In the genomic region with DNA sequence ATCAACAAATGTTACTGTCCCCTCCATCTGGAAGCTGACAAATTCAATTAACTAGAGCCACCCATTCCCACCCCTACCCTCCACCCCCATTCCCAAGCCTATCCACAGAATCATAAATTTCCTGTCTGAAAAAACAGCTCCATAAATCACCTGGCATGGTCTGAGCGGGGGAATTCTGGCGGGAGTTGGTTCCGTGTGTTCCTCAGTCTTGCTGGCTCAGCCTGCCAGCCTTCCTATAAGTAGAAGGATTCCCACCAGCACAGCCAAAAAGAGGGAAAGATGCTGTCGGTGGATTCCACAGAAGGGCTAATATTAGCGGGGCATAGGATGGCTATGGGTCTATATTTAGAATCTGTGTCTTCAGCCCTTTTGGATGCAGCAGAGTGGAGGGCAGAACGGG, we compare ENCODE assay signal across 19 mouse cellular contexts.
DNase-seq lines count a peak whose midpoint lies in the region; ATAC-seq and TF ChIP-seq lines count a peak whose summit lies in the region.
"Had no signal": no experiment of that assay in that cellular context is flagged by ENCODE, and none has a peak within 500 bp of the region (broad histone marks: within the 10 kb centered on the region; RNA-seq: fewer than 3 reads in every experiment).

No protein-coding gene starts in this region.

- no peak overlapping the region for H3K4me3 ChIP-seq in forebrain, postnatal 0 days (ENCODE audit: low read depth, low read length)
- no peak overlapping the region for H3K4me3 ChIP-seq in forebrain, embryonic 14.5 days (ENCODE audit: low read depth, low read length)
- H3K4me3 ChIP-seq in limb, embryonic 15.5 days: no peak overlapping the region
- H3K4me3 ChIP-seq: embryonic facial prominence, embryonic 15.5 days; erythroblast, embryonic 14.5 days; heart, embryonic 13.5 days; hindbrain, embryonic 13.5 days had no signal

- no peaks in the 10 kb centered on the region for H3K4me1 ChIP-seq in forebrain, postnatal 0 days (ENCODE audit: insufficient read depth)
- 0 out of 2 replicates have a peak, but pooled peaks cover 2% of the 10 kb centered on the region for H3K4me1 ChIP-seq in forebrain, embryonic 14.5 days (ENCODE audit: control insufficient read depth, insufficient read depth, low read length)
- peaks cover 36% of the 10 kb centered on the region for H3K4me1 ChIP-seq in limb, embryonic 15.5 days

- H3K27ac ChIP-seq in forebrain, postnatal 0 days (ENCODE audit: low read depth, low read length): no peak overlapping the region
- no peak overlapping the region for H3K27ac ChIP-seq in forebrain, embryonic 14.5 days (ENCODE audit: low read depth, low read length)
- H3K27ac ChIP-seq in limb, embryonic 15.5 days: no peak overlapping the region
- H3K27ac ChIP-seq: embryonic facial prominence, embryonic 15.5 days; heart, embryonic 13.5 days; hindbrain, embryonic 13.5 days; hindbrain, postnatal 0 days had no signal

- no peaks in the 10 kb centered on the region for H3K9me3 ChIP-seq in forebrain, postnatal 0 days (ENCODE audit: low read length)
- no peaks in the 10 kb centered on the region for H3K9me3 ChIP-seq in forebrain, embryonic 14.5 days (replicated peaks; ENCODE audit: control insufficient read depth, low read length)
- H3K9me3 ChIP-seq in limb, embryonic 15.5 days: no peaks in the 10 kb centered on the region
- H3K9me3 ChIP-seq: embryonic facial prominence, embryonic 15.5 days; heart, embryonic 13.5 days; hindbrain, embryonic 13.5 days had no signal

- no peak overlapping the region for H3K4me2 ChIP-seq in forebrain, postnatal 0 days (ENCODE audit: low read depth)
- H3K4me2 ChIP-seq in forebrain, embryonic 14.5 days (ENCODE audit: low read length): no peak overlapping the region
- H3K4me2 ChIP-seq in limb, embryonic 15.5 days: no peak overlapping the region
- H3K4me2 ChIP-seq: embryonic facial prominence, embryonic 15.5 days; heart, embryonic 13.5 days; hindbrain, embryonic 13.5 days had no signal

- no peak for DNase-seq in forebrain, postnatal 0 days
- no peak for DNase-seq in forebrain, embryonic 14.5 days (ENCODE audit: low spot score)
- peak; percentile 59 for DNase-seq in brain, adult 2 months (ENCODE audit: low read depth, low spot score)
- peak; percentile 57 for DNase-seq in brain, embryonic 14.5 days (ENCODE audit: low read depth)
- no peak for DNase-seq in embryo, embryonic 10.5 days (ENCODE audit: low spot score)
- DNase-seq: adrenal gland, adult 2 months; adrenal gland, postnatal 25 days; cerebellum, adult 11-12 months; cerebellum, adult 9-10 months; cerebellum, postnatal 25 days; gastrocnemius, postnatal 10 days; heart, postnatal 14 days; kidney, adult 18-20 months had no signal

- H3K27me3 ChIP-seq in forebrain, postnatal 0 days (ENCODE audit: insufficient read depth, low read length): no peaks in the 10 kb centered on the region
- no peaks in the 10 kb centered on the region for H3K27me3 ChIP-seq in forebrain, embryonic 14.5 days (replicated peaks; ENCODE audit: control insufficient read depth, insufficient read depth, low read length)
- H3K27me3 ChIP-seq in limb, embryonic 15.5 days: no peaks in the 10 kb centered on the region
- H3K27me3 ChIP-seq: embryonic facial prominence, embryonic 15.5 days; heart, embryonic 13.5 days; hindbrain, embryonic 13.5 days had no signal

- TF ChIP-seq CTCF in forebrain, postnatal 0 days (IDR thresholded peaks at IDR 0.05; ENCODE audit: low read depth): no peak
- no peak for TF ChIP-seq CTCF in brain, embryonic 14.5 days (IDR thresholded peaks at IDR 0.05; ENCODE audit: borderline replicate concordance, extremely low read depth, insufficient read depth, insufficient read length)

- no peak for TF ChIP-seq POLR2A in brain, embryonic 14.5 days (IDR thresholded peaks at IDR 0.05; ENCODE audit: borderline replicate concordance, extremely low read depth, insufficient read depth, insufficient read length, poor library complexity, severe bottlenecking)

- ATAC-seq in forebrain, postnatal 0 days: peak; percentile 38; the same call in 1 of the 2 replicates
- no peak for ATAC-seq in forebrain, embryonic 14.5 days
- 0 out of 2 replicates have a peak, but pooled peaks have one; percentile 49 for ATAC-seq in limb, embryonic 15.5 days (ENCODE audit: insufficient number of reproducible peaks, low FRiP score, low TSS enrichment, low read depth)
- ATAC-seq: hindbrain, postnatal 0 days had no signal

- H3K36me3 ChIP-seq in forebrain, postnatal 0 days (ENCODE audit: insufficient read depth): no peaks in the 10 kb centered on the region
- no peaks in the 10 kb centered on the region for H3K36me3 ChIP-seq in forebrain, embryonic 14.5 days (ENCODE audit: control insufficient read depth, insufficient read depth, low read length)
- H3K36me3 ChIP-seq in limb, embryonic 15.5 days: no peaks in the 10 kb centered on the region
- H3K36me3 ChIP-seq: embryonic facial prominence, embryonic 15.5 days; heart, embryonic 13.5 days; hindbrain, embryonic 13.5 days had no signal

- H3K9ac ChIP-seq in forebrain, postnatal 0 days: no peak overlapping the region
- H3K9ac ChIP-seq in forebrain, embryonic 14.5 days (ENCODE audit: low read length): no peak overlapping the region
- H3K9ac ChIP-seq in limb, embryonic 15.5 days: no peak overlapping the region
- H3K9ac ChIP-seq: embryonic facial prominence, embryonic 15.5 days; heart, embryonic 13.5 days; hindbrain, embryonic 13.5 days had no signal

- 67% methylated on average over 6 of the region's 6 CpGs for WGBS in forebrain, postnatal 0 days
- WGBS in forebrain, embryonic 14.5 days: 84% methylated on average over 6 of the region's 6 CpGs
- WGBS in limb, embryonic 15.5 days: 31% methylated on average over 6 of the region's 6 CpGs

Comparison
In these comparisons a context has a peak if more than half of its experiments do, and no peak if none do; other contexts are left out.
1. DNase-seq: peak in brain, adult 2 months (single experiment) and brain, embryonic 14.5 days (single experiment); none in forebrain, postnatal 0 days (single experiment), forebrain, embryonic 14.5 days (single experiment) and embryo, embryonic 10.5 days (single experiment).